Mouse (Mus musculus) activated CD4-positive, CD25-positive, alpha-beta regulatory T cell, adult 4 months (primary cell): Measurements from ENCODE around the gene Smok2b. TPM values are rescaled to one million over a fixed set of nuclear protein-coding genes. Genes with fewer than 3 reads are reported as not detected.
"Not testable (repeated sequence)": the region's sequence is repeated elsewhere in the genome, so short reads cannot be mapped to it uniquely, and the experiment has no call there.

ENCODE experiments used
- ATAC-seq: one replicate; pipeline ENCODE4 v1.8.0; 2017
- polyA plus RNA-seq, 2 experiments: library from polyadenylated mRNA; unstranded; fragments of 100-300 nt; shearing (Covaris generic); gene quantifications; one replicate each; pipeline ENCODE4 v1.2.1; 2017

Gene Smok2b
- under 1 TPM in 1 of 2 experiments, not detected in 1; 0.28 TPM for polyA plus RNA-seq

DNA sequence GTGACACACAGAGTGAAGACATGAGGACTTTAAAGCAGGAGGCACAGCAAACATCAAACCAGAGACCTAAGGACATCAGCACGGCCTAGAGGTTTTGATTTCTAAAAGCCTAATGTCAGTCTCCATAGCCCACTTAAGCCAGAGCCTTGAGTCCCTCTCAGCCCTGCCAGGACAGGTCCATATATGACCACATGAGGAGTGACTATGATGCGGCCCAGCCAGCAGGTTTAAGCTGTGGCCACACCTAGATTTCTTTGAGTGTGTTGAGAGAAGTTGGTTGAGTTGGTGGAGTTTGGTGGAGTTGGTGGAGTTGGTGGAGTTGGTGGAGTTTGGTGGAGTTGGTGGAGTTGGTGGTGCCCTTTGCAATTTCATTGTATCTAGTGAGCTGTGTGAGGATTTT lies at the start of gene Smok2b:
Gene Smok2b, plus strand, starts transcription at position 301 of the 400 bp plus-strand sequence.
- ATAC-seq, result not testable (repeated sequence)

GRCm38 (mm10) chr17:13180491-13180890 lies 49.6 kb upstream of the Smok2b start:
- ATAC-seq, result not testable (repeated sequence)

DNA sequence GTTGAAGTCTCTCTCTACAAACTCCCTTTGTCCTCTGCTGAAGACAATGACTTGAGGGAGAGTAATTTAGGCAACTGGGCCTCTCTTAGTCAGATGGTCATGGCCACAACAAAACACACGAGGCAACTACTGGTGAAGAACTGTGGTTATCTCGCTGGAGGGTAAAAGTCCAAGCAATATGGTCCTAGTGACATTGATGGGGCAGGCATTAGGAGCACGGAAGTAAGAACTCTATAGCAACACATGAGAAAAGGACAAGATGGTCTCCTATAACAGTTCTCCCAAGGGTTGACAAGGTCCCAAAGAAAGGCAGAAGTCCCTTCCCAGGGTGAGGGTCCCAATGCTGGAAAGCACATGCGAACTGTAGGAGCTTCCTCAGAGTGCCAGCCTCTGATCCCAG lies 47.3 kb upstream of the Smok2b start:
- ATAC-seq, result not testable (repeated sequence)

DNA sequence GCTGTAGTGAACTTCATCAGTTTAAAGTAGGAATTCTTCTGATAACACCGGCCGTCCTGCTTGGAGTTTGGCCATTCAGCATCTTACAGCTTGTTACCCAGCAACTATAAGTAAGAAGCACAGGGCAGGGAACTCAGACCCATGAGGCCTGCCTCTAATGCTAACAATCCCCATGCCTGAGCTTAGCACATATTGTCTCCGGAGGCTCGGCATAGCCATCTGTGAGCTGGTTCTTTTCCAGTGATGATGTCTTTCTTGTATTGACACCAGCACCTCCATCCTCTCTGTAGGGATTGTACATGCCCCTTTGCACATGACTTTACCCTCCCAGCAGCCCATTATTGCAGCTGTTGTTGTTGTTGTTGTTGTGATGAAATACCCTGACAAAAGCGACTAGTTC lies 45.5 kb upstream of the Smok2b start:
- not testable (repeated sequence) for ATAC-seq

DNA sequence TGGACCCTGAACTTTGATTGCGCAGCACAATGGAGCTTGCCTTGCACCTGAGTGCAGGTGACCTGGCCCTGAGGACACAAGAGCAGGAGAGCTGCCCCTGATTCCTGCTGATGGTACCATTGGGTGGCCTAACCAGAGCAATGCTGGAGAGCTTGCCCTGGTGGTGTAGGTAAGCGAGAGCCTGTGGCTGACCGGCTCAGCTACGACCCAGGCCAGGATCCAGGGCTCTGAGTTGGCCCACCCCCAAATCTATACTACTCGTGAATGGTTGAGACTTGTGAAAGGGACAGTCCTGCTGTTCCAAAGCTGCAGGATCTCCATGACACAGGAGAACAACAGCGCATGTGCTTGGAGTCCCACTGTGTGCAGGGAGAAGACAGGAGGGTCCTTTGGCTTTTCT lies 43.5 kb upstream of the Smok2b start:
- not testable (repeated sequence) for ATAC-seq

- ATAC-seq, result not testable (repeated sequence)
Observed at GRCm38 (mm10) chr17:13187621-13188020, 42.4 kb upstream of the Smok2b start.

GRCm38 (mm10) chr17:13188846-13189245 lies 41.2 kb upstream of the Smok2b start:
- not testable (repeated sequence) for ATAC-seq

DNA sequence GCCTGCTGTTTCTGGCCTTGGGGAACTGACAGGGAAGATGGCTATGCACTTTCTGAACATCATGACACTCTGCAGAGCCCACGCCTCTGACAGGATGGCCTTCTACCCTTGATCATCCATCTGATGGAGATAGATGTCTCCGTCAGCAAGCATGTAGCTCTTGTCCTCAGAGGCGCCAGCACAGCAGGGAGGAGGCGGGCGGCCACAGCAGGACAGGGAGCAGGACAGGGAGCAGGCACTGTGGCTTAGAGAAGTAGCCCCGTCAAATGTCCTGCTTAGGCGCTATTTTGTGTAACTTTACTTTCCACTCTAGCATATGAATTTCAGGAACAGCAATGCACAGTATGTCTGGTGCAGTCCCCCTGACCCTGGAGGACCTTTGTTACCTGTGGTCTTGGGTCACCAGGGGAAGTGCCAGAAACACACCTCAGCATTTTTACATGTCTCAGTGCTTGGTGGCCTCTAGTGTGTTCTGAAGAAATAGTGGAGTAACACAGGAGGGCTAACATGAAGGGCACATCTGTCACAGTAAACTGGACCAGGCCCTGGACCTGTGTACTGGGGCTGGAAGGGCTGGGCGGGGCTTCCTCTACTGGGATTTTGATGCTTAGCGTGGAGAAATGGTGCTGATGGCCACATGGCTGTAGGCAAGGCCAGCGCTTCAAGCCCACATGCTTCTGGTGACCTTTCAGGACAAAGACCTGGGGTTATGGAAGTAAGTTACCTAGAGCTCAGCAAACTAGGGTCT lies 39.0 kb upstream of the Smok2b start:
- not testable (repeated sequence) for ATAC-seq

- ATAC-seq, result not testable (repeated sequence)
Observed at GRCm38 (mm10) chr17:13196486-13196885, 33.6 kb upstream of the Smok2b start.

- not testable (repeated sequence) for ATAC-seq
Observed at GRCm38 (mm10) chr17:13198812-13199211, 31.2 kb upstream of the Smok2b start.

DNA sequence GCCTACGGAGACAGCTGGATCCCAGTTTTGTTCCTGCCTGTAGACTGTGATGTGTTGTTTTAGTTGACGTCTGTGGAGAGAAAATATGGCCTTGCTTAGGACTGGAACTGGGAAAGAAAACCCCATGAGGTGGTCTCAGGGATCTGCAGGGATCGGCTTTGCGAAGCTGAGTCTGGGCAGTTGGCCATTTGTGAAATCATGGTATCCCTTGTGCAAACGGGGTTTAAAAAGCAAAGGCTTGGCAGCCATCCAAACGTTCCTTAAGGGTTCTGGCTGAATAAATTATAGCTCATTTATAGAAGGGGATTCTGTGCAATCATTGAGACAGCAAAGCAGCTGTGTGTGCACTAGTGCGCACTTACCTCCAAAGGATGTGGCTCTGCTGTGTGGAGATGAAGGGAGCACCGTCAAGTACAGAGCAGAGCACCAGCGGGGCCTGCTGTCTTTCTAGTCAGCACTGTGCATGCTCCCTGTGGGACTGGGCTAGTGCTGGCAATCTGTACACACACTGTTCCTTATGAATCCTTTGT lies 30.1 kb upstream of the Smok2b start:
- ATAC-seq, result not testable (repeated sequence)

DNA sequence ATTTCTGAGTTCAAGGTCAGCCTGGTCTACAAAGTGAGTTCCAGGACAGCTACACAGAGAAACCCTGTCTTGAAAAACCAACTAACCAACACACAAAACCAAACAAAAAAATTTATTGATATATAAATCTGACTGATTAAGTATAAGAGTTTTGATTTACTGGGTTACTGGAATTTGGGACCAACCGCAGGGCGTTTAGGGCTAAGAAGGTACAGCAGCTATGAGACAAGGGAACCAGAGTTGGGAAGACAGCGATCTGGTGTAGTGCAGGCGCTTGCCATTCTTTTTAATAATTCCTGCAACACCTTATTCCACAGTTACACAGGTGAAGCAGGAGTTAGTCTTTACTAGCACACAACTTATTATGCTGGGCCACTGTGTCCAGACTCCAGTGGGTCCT lies 28.5 kb upstream of the Smok2b start:
- not testable (repeated sequence) for ATAC-seq

DNA sequence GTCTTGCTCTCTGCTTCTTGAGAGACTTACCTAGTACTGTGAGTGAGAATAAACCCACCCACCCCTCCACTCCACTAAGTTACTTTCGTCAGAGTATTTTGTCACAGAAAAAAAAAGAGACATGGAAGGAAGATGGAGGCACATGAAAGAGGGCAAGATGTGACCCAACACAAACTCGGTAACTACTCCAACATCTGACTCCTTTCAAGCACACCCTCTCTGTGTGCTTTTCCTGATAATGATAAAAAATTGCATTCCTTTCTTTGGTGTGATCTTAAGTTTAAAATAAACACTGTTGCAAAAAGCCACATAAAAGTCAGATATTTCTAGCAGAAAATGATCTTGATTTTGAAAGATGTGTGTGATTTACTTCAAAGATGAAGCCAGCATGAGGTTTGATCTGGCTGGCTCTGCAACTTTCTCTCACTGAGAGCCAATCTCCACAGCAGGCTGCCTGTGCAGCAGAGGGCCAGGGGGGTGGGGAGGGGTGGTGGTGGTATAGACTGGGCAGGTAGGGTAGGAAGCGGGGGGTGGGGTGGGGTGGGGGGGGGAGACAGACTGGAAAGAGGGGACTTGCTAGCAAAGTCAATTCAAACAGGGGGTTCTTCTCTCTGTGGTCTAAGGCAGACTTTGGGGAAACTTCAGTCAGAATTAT lies 27.5 kb upstream of the Smok2b start:
- ATAC-seq, result not testable (repeated sequence)

- ATAC-seq, result not testable (repeated sequence)
Observed at GRCm38 (mm10) chr17:13205247-13205646, 24.8 kb upstream of the Smok2b start.

DNA sequence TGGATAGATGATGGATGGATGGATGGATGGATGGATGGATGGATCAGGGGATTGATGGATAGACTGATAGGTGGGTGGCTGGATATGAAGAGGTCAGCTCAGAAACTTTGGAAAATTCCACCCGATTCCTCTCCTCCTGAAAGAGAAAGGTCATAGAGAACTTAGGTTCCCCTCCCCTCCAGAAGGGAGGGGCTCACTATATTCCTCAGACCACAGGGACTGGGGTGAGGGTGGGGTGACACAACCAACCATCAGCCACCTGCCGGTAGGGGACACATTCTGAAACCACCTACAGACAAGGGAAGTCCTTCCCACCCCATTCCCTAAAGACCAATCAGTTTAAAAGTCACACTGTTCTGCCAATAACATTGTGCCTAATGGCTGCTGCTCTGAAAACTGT lies 23.6 kb upstream of the Smok2b start:
- no peak for ATAC-seq

GRCm38 (mm10) chr17:13208460-13208859 lies 21.6 kb upstream of the Smok2b start:
- ATAC-seq, result peak; percentile 95

DNA sequence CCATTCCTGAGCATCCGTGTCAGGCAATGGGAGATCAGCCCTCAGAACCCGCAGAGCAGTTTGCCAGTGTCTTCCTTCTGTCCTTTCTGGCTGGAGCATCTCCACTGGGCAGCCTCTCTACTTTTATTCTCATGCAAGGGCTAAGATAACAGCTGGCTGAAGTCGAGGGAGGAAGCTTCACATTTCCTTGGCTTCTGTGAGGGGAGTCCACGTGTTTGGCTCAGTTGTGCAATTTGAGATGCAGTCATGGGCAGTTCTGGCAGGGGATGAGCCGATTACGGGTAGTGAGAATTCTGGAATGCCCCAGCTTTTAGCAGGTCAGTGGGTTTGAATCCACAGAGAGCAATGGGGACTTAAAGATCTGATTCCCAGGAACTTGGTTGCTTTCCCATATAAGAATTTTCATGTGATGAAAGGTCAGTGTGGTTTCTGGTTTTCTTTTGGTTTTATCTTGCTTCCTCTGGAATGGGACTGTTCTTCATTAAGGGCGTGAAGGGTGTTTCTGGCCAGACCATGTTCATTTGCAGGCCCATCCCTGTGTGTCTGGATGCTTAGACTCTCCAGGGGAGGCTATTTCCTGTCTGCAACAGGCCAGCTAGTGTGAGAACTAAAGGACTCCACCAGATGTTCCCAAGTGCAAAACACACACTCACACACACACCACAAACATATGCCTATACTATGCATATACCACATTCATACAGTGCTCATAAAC lies 17.8 kb upstream of the Smok2b start:
- no peak for ATAC-seq

DNA sequence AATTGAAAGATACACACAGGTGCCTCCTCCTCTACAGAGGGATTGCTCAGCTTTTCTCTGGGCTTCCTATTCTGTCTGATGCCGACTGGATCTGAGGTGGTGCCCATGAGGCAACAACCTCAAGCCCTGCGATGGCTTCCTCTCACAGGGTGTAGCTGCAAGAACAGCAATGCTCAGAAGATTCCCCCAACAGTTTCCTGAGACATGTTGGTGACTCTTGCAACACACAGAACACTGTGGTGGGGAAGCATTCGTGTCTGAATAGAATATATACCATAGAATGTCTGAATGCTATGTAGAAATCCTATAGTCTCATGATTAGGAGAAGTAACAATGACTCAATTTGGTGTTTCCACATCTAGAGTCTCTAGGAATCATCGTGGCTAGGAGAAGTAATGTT lies 15.9 kb upstream of the Smok2b start:
- no peak for ATAC-seq

DNA sequence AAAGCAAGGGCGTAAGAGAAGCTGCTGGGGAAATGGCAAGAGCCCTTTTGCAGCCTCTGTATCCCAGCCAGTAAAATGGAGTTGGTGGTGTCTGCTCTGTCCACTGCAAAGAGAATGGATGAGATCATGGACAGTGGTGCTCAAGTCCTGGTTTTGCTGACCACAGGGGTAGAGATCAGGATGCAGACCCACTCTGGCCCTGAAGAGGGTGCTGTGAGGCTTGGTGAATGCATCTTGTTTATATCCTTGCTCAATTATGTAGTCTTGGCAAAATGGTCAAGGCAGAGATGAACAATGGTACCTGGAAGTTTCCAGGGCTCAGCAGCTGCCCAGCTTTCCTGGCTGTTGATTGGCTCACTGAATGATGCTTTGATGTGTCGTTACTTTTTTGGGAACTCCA lies 14.5 kb upstream of the Smok2b start:
- ATAC-seq, result no peak

GRCm38 (mm10) chr17:13220888-13221287 lies 9.2 kb upstream of the Smok2b start, which contains the start of gene Smok2a:
Gene Smok2a, plus strand, starts transcription at chr17:13221188.
- ATAC-seq, result no peak

DNA sequence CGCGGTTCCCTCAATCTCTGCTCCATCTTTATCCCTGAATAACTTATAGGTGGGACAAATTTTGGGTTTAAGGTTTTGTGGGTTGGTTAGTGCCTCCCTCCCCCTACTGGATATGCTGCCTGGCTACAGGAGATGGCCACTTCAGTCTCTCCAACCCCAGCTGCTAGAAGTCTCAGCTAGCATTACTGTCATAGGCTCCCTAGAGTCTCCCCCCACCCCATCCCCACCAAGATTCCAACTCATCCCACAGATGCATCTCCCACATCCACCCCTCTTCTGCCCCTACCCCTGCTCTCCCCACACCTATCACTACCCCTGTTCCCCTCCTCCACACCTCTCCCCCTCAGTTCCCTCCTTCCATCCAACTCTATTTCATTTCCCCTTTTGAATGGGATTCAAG lies 8.1 kb upstream of the Smok2b start:
- not testable (repeated sequence) for ATAC-seq

DNA sequence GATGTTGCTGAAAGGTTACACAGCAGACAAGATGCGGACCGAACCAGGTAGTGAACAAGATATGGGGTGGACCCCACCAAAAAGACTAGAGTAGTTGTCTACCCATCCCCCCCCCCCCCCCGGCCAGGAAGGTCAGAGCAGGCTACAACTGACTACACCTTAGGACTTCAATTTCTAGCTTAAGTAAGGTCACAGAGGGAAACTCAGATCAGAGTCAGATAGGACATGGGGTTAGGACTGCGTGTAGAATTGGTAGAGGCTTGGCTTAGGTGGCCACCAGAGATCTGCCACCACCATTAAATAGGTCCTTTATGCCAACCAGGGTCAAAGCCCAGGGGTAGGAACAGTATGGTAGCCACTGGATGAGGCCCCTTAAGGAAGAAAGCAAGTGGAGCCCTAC lies 9.4 kb downstream of the Smok2b start:
- ATAC-seq, result not testable (repeated sequence)
